Mouse (Mus musculus) heart, embryonic 14.5 days (tissue): ENCODE data around the gene Nrde2. TPM values are rescaled to one million over a fixed set of nuclear protein-coding genes. Genes with fewer than 3 reads are reported as not detected.

Source experiments
- ATAC-seq: fragments of 200-750 bp; cut with Nextera tagmentation; 2 replicates; pipeline ENCODE4 v1.8.0; 2017; ENCODE audit warnings: low read depth, moderate TSS enrichment; ENCODE audit not compliant: insufficient number of reproducible peaks, insufficient read depth, low FRiP score
- H3K27ac ChIP-seq, 2 experiments: fragments of 200-500 bp in 1 of 2; fragments of 300-500 bp in 1 of 2; sonication (generic) in 1 of 2; replicated peaks in 1 of 2; 2 replicates each; pipeline ENCODE4 v1.5.1; 2012 to 2014; ENCODE audit warnings: low read depth in 2 of 2, low read length in 2 of 2, control low read depth in 1 of 2, mild to moderate bottlenecking in 1 of 2, mixed read lengths in 1 of 2; ENCODE audit not compliant: control insufficient read depth in 1 of 2, insufficient read depth in 1 of 2
- H3K27me3 ChIP-seq: fragments of 300-500 bp; sonication (generic); 2 replicates; pipeline ENCODE4 v1.6.1; 2014; ENCODE audit warnings: mild to moderate bottlenecking, low read length, control low read depth; ENCODE audit not compliant: control insufficient read depth, insufficient read depth
- H3K36me3 ChIP-seq: fragments of 300-500 bp; sonication (generic); 2 replicates; pipeline ENCODE4 v1.6.1; 2014; ENCODE audit warnings: mild to moderate bottlenecking, control low read depth, low read length, mixed read lengths; ENCODE audit not compliant: control insufficient read depth, insufficient read depth
- H3K4me1 ChIP-seq, 2 experiments: fragments of 200-500 bp in 1 of 2; fragments of 300-500 bp in 1 of 2; sonication (generic) in 1 of 2; 2 replicates each; pipeline ENCODE4 v1.6.1; 2012 to 2014; ENCODE audit warnings: low read length in 2 of 2, control low read depth in 1 of 2, mixed read lengths in 1 of 2; ENCODE audit not compliant: control insufficient read depth in 2 of 2, insufficient read depth in 2 of 2
- H3K4me2 ChIP-seq: fragments of 300-500 bp; sonication (generic); 2 replicates; pipeline ENCODE4 v1.6.1; 2014; ENCODE audit warnings: mild to moderate bottlenecking, low read length
- H3K4me3 ChIP-seq, 2 experiments: fragments of 200-500 bp in 1 of 2; fragments of 300-500 bp in 1 of 2; sonication (generic) in 1 of 2; 2 replicates each; pipeline ENCODE4 v1.5.1; 2012 to 2014; ENCODE audit warnings: low read length in 2 of 2, mild to moderate bottlenecking in 2 of 2, control low read depth in 1 of 2, low read depth in 1 of 2, moderate library complexity in 1 of 2; ENCODE audit not compliant: control insufficient read depth in 1 of 2, insufficient read depth in 1 of 2
- H3K9ac ChIP-seq: fragments of 300-500 bp; sonication (generic); 2 replicates; pipeline ENCODE4 v1.6.1; 2014; ENCODE audit warnings: mild to moderate bottlenecking, low read length
- H3K9me3 ChIP-seq: fragments of 300-500 bp; sonication (generic); 2 replicates; pipeline ENCODE4 v1.6.1; 2016; ENCODE audit warnings: low read length, control low read depth; ENCODE audit not compliant: control insufficient read depth
- WGBS: fragments of 180-500 bp; shearing (Covaris S2); extraction: QIAGEN DNeasy Blood & Tissue Kit; methylation state at CpG from one replicate; pipeline ENCODE4 v1.1.7; 2014; 5-methylcytosine and 5-hydroxymethylcytosine counted together
- polyA plus RNA-seq: library from polyadenylated mRNA; unstranded; fragments of >200 nt; fragmentation: Nextera tagmentation; extraction: Ambion mirVana; gene quantifications from 2 replicates; pipeline ENCODE4 v1.2.1, GENCODE M21; 2014

Nrde2 gene
- polyA plus RNA-seq, 1 experiment from 2014 or later, result 8.1 TPM

DNA sequence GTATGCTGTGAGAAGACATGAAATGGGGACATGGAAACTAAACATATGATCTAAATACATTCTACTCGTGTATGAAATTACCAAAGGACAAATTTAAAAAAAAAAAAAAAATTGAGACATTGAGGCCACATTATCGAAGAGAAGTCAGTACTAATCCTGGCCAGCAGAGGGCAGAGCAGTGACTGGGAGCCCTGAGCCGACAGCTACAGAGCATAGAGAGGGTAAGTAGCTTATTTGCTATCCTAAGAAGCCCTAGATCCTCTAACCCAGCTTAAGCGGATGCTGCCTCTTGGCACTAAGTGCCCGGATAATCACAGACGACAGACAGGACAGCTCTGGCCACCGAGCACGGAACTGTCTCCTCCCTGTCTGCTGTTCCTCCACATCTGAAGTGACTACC lies 27.8 kb downstream of the Nrde2 start:
- Histone ChIP-seq H3K4me3 (no peak overlapping the region), H3K9ac (no peak overlapping the region), H3K36me3 (peaks cover 81% of the 10 kb centered on the region), H3K4me2 (no peak overlapping the region), H3K9me3 (no peaks in the 10 kb centered on the region), H3K27ac (no peak overlapping the region), H3K4me1 (peaks cover 14 to 19% of the 10 kb centered on the region in 2 experiments), H3K27me3 (no peaks in the 10 kb centered on the region)
- 32% methylated on average over 8 of the region's 8 CpGs for WGBS
- ATAC-seq, result no peak

DNA sequence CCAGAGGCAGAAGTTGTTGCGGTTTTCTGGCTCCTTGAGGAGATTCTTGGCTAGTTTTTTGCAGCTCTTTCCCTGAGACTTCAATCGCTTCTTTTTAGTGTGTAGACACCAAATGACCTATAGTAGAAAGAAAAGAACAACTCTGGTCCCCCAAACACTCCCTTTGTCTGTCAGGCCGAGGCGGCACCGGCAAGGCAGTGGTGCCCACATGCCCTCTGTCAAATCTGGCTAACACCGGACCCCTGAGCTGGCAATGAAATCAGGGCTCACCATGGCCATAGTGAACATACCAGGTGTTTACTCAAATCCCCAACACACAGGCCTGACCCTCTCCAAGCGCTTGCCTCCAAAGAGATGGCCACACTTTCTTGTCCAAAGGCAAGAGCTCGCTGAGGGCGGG lies 28.3 kb downstream of the Nrde2 start:
- no peaks in the 10 kb centered on the region for H3K27me3 ChIP-seq
- H3K4me3 ChIP-seq, result no peak overlapping the region
- ATAC-seq, result no peak
- H3K9ac ChIP-seq, result no peak overlapping the region
- no peak overlapping the region for H3K27ac ChIP-seq
- H3K36me3 ChIP-seq, result peaks cover 81% of the 10 kb centered on the region
- no peaks in the 10 kb centered on the region for H3K9me3 ChIP-seq
- 85% methylated on average over 9 of the region's 9 CpGs for WGBS
- peaks cover 15 to 23% of the 10 kb centered on the region in 2 experiments for H3K4me1 ChIP-seq
- no peak overlapping the region for H3K4me2 ChIP-seq

DNA sequence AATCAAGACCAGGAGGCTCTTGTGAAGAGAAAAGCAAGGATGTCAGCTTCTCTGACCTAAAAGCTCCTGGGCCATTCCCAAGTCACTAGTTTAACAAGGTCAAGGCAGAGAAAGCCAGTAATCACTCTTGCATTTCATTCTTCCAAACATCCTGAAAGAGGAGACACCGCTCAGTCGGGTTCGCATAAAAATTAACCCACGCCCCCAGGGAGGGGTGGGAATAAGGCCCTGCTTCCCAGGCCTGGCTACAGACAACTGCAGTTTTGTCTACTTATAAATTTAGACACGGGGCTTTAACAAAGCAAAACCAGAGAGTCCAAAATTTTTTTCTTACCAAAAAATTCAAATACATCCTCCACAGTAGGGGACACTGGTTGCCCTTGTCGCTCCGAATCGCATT lies 30.5 kb downstream of the Nrde2 start:
- ATAC-seq, result no peak
- H3K9me3 ChIP-seq, result no peaks in the 10 kb centered on the region
- H3K9ac ChIP-seq, result no peak overlapping the region
- no peaks in the 10 kb centered on the region for H3K27me3 ChIP-seq
- H3K4me1 ChIP-seq, result peaks cover 15 to 24% of the 10 kb centered on the region in 2 experiments
- no peak overlapping the region for H3K4me3 ChIP-seq
- 75% methylated on average over 8 of the region's 8 CpGs for WGBS
- H3K4me2 ChIP-seq, result no peak overlapping the region
- H3K27ac ChIP-seq, result peak overlapping the region; percentile 67 to 74; a peak in 2 of 4 replicates
- H3K36me3 ChIP-seq, result peaks cover 84% of the 10 kb centered on the region

DNA sequence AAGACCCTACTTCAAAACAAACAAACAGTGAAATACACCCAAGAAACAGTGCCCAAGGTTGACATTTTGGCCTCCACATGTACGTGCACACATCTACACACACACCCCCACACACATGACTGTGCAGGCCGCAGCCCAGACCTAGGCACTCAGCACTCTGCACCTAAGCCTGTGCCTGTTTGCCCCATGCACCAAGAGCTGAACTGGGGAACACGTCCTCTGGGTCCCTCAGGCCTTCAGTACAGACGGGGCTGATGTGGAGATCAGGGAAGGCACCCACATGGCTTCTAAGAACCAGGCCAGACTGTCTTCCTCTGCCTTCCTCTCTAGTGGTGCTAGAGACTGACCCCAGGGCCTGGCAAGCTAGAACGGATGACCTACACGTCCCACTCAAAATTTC lies 30.9 kb downstream of the Nrde2 start:
- H3K4me3 ChIP-seq, result no peak overlapping the region
- H3K27me3 ChIP-seq, result no peaks in the 10 kb centered on the region
- H3K9ac ChIP-seq, result peak overlapping the region; percentile 27; the same call in 1 of the 2 replicates
- no peak for ATAC-seq
- H3K36me3 ChIP-seq, result peaks cover 84% of the 10 kb centered on the region
- no peaks in the 10 kb centered on the region for H3K9me3 ChIP-seq
- 50% methylated on average over 6 of the region's 6 CpGs for WGBS
- H3K27ac ChIP-seq, result peak overlapping the region; percentile 67 to 74
- H3K4me2 ChIP-seq, result no peak overlapping the region
- peaks cover 15 to 24% of the 10 kb centered on the region in 2 experiments for H3K4me1 ChIP-seq

DNA sequence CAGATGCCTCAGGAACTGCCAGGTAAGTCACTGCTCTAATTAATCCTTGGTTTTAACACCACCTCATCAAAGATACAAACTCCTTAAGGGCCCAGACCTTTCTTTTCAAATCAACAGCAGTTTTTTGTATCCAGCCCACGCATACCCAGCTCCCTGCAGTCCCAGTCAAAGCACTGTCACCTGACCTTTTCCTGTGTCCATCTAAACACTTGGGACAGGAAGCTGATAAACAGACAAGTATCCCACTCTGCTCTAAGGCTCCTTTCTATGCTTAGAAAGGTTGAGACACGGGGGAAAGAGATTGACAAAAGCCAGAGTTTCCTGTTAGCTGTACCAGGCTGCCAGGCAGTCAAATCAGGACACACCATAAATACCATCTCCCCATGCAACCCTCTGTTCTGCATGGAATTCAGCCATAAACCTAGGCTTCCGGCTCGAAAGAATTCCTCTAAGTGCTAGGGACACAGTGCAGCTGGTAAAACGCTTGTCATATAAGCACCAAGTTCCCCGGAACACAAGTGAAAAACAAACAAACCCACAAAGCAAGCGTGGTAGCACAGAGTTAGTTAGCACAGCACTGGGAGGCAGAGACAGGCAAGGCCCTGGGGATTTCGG lies 31.5 kb downstream of the Nrde2 start:
- WGBS, result 20% methylated on average over 8 of the region's 8 CpGs
- peak overlapping the region; percentile 27; the same call in 1 of the 2 replicates for H3K9ac ChIP-seq

DNA sequence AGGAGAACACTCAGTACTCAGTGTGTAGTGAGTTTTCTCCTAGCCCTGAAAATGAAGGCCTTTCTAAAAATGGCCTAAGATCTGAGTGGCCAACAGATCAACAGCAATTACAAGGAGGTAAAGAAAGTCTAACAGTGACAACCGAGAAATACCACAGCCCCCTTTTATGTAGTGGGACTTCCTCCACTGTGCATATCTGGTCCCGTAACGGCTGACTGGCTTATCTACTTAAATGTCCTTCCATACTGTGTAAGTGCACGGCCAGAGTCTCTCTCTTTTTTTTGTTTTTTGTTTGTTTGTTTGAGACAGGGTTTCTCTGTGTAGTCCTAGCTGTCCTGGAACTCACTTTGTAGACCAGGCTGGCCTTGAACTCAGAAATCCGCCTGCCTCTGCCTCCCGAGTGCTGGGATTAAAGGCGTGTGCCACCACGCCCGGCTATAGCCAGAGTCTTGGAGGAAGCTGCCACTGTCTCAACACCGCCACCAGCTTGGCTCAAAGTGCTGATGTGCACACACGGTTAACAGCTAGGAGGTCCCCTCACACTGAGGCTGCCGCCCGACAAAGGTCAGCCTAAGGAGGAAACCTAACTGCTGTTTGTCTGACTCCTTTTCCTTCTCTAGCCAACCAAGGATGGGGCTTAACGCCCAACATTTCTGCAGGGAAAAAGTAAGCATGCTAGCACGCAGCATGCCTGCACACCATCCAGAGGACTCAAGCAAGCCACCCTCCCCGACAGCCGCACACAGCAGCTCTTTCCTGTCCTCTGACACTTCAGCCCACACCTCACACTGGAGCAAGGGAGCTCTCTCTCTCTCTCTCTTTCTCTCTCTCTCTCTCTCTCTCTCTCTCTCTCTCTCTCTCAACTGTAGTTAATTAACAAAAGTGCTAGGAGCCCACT lies 32.2 kb downstream of the Nrde2 start:
- Histone ChIP-seq H3K9me3 (no peaks in the 10 kb centered on the region), H3K4me3 (no peak overlapping the region), H3K4me2 (no peak overlapping the region), H3K9ac (no peak overlapping the region; the same call in 1 of the 2 replicates), H3K4me1 (peaks cover 15 to 24% of the 10 kb centered on the region in 2 experiments), H3K27me3 (no peaks in the 10 kb centered on the region), H3K27ac (peak overlapping the region; percentile 67 to 74), H3K36me3 (peaks cover 84% of the 10 kb centered on the region)
- 34% methylated on average over 16 of the region's 17 CpGs for WGBS
- no peak for ATAC-seq

More for the DNA sequence above, 31.5 kb downstream of the Nrde2 start:
- 0 out of 2 replicates have a peak overlapping the region, but pooled peaks have one; percentile 12 for H3K4me2 ChIP-seq
- peak; percentile 54; the same call in 1 of the 2 replicates for ATAC-seq
- peaks cover 15 to 24% of the 10 kb centered on the region in 2 experiments for H3K4me1 ChIP-seq
- H3K27me3 ChIP-seq, result no peaks in the 10 kb centered on the region
- no peak overlapping the region for H3K4me3 ChIP-seq
- H3K36me3 ChIP-seq, result peaks cover 84% of the 10 kb centered on the region
- H3K27ac ChIP-seq, result peak overlapping the region; percentile 67 to 74
- H3K9me3 ChIP-seq, result no peaks in the 10 kb centered on the region

DNA sequence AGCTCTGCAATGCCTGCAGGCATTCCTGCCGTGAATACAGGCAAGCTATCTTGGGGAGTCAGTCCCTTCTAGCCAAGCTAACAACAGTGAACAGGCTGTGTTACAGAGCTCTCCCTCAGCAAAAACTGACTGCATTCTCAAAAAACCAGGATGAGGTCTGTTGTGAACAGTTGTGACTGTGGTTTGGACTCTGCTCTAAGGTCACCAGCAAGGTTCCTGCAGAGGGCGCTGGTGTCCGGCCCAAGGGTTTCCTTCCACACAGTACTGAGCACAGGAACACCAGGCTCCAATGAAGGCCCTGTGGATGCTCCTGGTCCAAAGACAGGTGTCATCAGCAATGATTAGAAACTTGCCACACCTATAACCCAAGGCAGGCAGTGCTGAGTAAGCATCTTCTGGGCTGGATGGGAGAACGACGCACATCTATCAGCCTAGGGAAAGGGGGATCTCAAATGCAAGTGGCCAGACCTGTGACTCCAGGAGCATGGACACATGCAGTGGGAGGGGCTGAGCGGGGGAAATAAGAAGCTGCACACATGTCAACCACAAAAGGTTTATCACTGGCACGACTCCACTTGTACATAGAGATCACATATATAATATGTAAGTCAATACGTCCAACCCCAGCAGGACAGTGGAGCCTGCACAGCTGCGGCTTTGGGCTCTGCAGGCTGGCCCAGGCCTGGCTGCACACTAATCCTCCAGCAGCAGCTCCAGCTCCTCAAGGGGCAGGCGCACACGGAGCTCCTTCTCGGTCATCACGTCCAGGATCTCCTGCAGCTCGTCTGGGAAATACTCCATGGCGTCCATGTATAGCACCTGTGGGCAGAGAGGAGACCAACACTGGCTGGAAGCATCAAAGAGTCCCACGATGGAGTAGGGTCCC lies 34.3 kb downstream of the Nrde2 start:
- Histone ChIP-seq H3K27ac (no peak overlapping the region), H3K4me1 (peaks cover 15 to 24% of the 10 kb centered on the region in 2 experiments), H3K9ac (no peak overlapping the region), H3K4me2 (no peak overlapping the region), H3K9me3 (no peaks in the 10 kb centered on the region), H3K36me3 (peaks cover 85% of the 10 kb centered on the region), H3K27me3 (no peaks in the 10 kb centered on the region), H3K4me3 (no peak overlapping the region)
- no peak for ATAC-seq
- WGBS, result 83% methylated on average over 16 of the region's 16 CpGs
